Mouse (Mus musculus) limb, embryonic 13.5 days (tissue): ENCODE results near the gene Krt6b. TPM values are rescaled to one million over a fixed set of nuclear protein-coding genes. Genes with fewer than 3 reads are reported as not detected.
"Not testable (repeated sequence)": the region's sequence is repeated elsewhere in the genome, so short reads cannot be mapped to it uniquely, and the experiment has no call there.

Experiments
- ATAC-seq: fragments of 200-750 bp; cut with Nextera tagmentation; 2 replicates; pipeline ENCODE4 v1.8.0; 2017; ENCODE audit warnings: low read depth, moderate number of reproducible peaks, moderate TSS enrichment; ENCODE audit not compliant: low FRiP score
- H3K27ac ChIP-seq: fragments of 300-500 bp; sonication (generic); 2 replicates; pipeline ENCODE4 v1.5.1; 2015; ENCODE audit warnings: inconsistent platforms, mild to moderate bottlenecking, moderate library complexity
- H3K27me3 ChIP-seq: fragments of 300-500 bp; sonication (generic); 2 replicates; pipeline ENCODE4 v1.6.1; 2015; ENCODE audit warnings: mild to moderate bottlenecking, inconsistent platforms
- H3K36me3 ChIP-seq: fragments of 300-500 bp; sonication (generic); 2 replicates; pipeline ENCODE4 v1.6.1; 2015; ENCODE audit warnings: inconsistent platforms, mild to moderate bottlenecking, moderate library complexity
- H3K4me1 ChIP-seq: fragments of 300-500 bp; sonication (generic); 2 replicates; pipeline ENCODE4 v1.6.1; 2015; ENCODE audit warnings: inconsistent platforms
- H3K4me2 ChIP-seq: fragments of 300-500 bp; sonication (generic); replicated peaks from 2 replicates; pipeline ENCODE4 v1.6.1; 2015; ENCODE audit warnings: inconsistent platforms, mild to moderate bottlenecking, moderate library complexity
- H3K4me3 ChIP-seq: fragments of 300-500 bp; sonication (generic); 2 replicates; pipeline ENCODE4 v1.5.1; 2015; ENCODE audit warnings: moderate library complexity, mild to moderate bottlenecking, inconsistent platforms
- H3K9ac ChIP-seq: fragments of 300-500 bp; sonication (generic); 2 replicates; pipeline ENCODE4 v1.6.1; 2015; ENCODE audit warnings: mild to moderate bottlenecking, inconsistent platforms
- H3K9me3 ChIP-seq: fragments of 300-500 bp; sonication (generic); 2 replicates; pipeline ENCODE4 v1.6.1; 2016; ENCODE audit warnings: inconsistent platforms
- WGBS: fragments of 180-500 bp; shearing (Covaris S2); methylation state at CpG from one replicate; pipeline ENCODE4 v1.1.7; 2015; 5-methylcytosine and 5-hydroxymethylcytosine counted together
- microRNA-seq: library from miRNA; unstranded; fragments of <30 nt; microRNA quantifications from one replicate; pipeline ENCODE4, GENCODE M21; 2016
- polyA plus RNA-seq: library from polyadenylated mRNA; unstranded; fragments of >200 nt; fragmentation: Nextera tagmentation; extraction: Ambion mirVana; gene quantifications from 2 replicates; pipeline ENCODE4 v1.2.1, GENCODE M21; 2015

The Krt6b gene
- polyA plus RNA-seq, 1 experiment from 2014 or later = not detected

GRCm38 (mm10) chr15:101697326-101698188 is 17.5 kb upstream of the Krt6b start:
- Histone ChIP-seq H3K27ac (no peak overlapping the region), H3K4me2 (no peak overlapping the region), H3K4me1 (no peaks in the 10 kb centered on the region), H3K9me3 (no peaks in the 10 kb centered on the region), H3K27me3 (no peaks in the 10 kb centered on the region), H3K9ac (no peak overlapping the region), H3K4me3 (no peak overlapping the region), H3K36me3 (no peaks in the 10 kb centered on the region)
- 72% methylated on average over 8 of the region's 8 CpGs for WGBS
- ATAC-seq = no peak

DNA sequence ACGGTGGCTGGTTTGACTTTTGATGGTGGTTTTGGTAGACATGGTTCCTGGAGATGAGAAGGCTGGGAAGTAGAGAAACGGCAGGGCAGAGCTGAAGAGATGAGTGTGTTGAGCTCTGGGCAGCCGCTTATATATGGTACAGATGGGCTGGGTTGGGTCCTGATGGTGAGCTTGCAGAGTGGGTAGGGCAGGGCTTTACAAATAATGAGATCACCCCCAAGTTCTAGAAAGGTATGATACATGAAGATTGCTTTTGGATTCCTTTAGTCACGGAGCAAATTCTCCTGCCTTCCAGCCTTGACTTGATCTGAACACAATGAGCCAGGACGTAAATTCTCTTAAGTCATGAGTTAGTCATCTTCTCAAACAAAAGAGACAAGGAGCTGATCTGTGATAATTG is 14.1 kb upstream of the Krt6b start, which contains the start of gene Krt6a:
Gene Krt6a (minus strand): TSS at position 101 of the 400 bp plus-strand sequence.
- no peak for ATAC-seq
- Histone ChIP-seq H3K27ac (no peak within 1 kb of the TSS), H3K4me1 (no peaks in the 10 kb centered on the region), H3K36me3 (no peaks in the 10 kb centered on the region), H3K4me3 (no peak within 1 kb of the TSS), H3K4me2 (no peak within 1 kb of the TSS), H3K9me3 (no peaks in the 10 kb centered on the region), H3K9ac (no peak within 1 kb of the TSS), H3K27me3 (no peaks in the 10 kb centered on the region)
- 77% methylated on average over 5 of the region's 5 CpGs for WGBS

DNA sequence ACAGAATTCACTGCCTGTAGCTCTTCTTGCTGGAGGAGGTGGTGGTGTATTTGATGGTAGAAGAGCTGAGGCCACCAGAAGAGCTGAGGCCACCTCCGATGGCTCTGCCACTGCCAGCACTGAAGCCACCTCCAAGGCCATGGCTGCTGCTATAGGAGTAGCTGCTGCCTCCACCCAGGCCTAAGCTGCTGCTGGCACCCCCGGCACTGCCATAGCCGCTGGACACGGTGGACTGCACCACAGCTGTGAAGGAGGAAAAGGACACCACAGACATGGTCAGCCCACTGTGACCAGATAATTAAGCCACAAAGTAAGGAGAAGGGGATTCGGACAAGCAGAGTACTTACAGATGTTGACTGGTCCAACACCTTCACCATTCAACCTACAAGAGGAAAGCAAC is 10.4 kb upstream of the Krt6b start:
- H3K4me1 ChIP-seq, H3K27me3 ChIP-seq, H3K9ac ChIP-seq, H3K9me3 ChIP-seq, H3K4me3 ChIP-seq, H3K36me3 ChIP-seq, H3K4me2 ChIP-seq, H3K27ac ChIP-seq, ATAC-seq: not testable (repeated sequence)
- 88% methylated on average over 5 of the region's 5 CpGs for WGBS

DNA sequence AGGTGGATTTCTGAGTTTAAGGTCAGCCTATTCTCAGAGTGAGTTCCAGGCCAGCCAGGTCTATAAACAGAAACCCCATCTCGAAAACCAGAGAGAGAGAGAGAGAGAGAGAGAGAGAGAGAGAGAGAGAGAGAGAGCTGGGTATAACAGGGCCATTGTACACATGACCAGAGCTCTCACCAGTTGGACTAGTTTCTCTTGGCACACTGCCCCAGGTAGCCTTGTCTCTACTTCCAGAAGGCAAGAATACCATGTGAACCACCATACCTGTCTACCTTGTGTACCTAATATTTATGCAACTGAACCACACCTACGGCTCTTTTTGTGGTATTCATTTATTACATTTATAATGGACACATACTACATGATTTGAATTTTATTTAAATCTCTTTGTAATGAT is 8.1 kb upstream of the Krt6b start:
- H3K9ac ChIP-seq = no peak overlapping the region
- 63% methylated on average over 2 of the region's 2 CpGs for WGBS
- ATAC-seq = no peak

GRCm38 (mm10) chr15:101675978-101676377 is 4.1 kb downstream of the Krt6b start:
- Histone ChIP-seq H3K9me3 (no peaks in the 10 kb centered on the region), H3K4me2 (no peak overlapping the region), H3K9ac (no peak overlapping the region), H3K27ac (no peak overlapping the region), H3K36me3 (no peaks in the 10 kb centered on the region), H3K4me3 (no peak overlapping the region), H3K4me1 (no peaks in the 10 kb centered on the region), H3K27me3 (no peaks in the 10 kb centered on the region)
- no peak for ATAC-seq
- WGBS = 80% methylated on average over 1 of the region's 1 CpGs

More for the DNA sequence above, 8.1 kb upstream of the Krt6b start:
- H3K36me3 ChIP-seq = no peaks in the 10 kb centered on the region
- H3K9me3 ChIP-seq = no peaks in the 10 kb centered on the region
- no peak overlapping the region for H3K27ac ChIP-seq
- H3K4me2 ChIP-seq = no peak overlapping the region
- H3K4me3 ChIP-seq = no peak overlapping the region
- H3K4me1 ChIP-seq = no peaks in the 10 kb centered on the region
- H3K27me3 ChIP-seq = no peaks in the 10 kb centered on the region

DNA sequence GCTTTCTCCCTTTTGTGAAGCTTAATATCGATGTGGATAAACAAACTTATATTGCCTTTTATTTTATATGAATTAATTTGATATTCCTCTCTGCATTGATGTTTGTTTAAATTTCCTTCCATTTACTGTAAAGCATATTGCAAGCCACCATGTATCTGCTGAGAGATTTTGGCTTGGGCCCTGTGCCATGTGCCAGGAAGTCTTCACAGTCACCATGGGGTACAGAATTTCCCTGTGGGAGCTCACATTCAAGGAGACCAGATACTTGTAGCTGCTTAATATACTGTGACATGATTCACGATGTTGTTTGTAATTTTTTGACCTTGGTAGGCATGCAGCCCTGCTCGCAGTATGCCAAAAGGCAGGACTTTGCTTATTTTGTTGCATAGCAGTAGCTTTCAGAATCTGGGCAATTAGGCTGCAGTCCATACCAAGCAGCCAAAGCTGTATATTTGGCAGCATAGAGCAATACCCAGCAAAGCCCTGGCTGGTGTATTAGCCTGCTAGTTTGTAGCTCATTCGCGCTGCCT is 27.3 kb downstream of the Krt6b start:
- Histone ChIP-seq H3K4me3 (no peak overlapping the region), H3K36me3 (no peaks in the 10 kb centered on the region), H3K9ac (no peak overlapping the region), H3K4me2 (no peak overlapping the region), H3K4me1 (no peaks in the 10 kb centered on the region), H3K9me3 (no peaks in the 10 kb centered on the region), H3K27me3 (no peaks in the 10 kb centered on the region), H3K27ac (no peak overlapping the region)
- ATAC-seq = no peak
- WGBS = 90% methylated on average over 5 of the region's 5 CpGs

- Histone ChIP-seq H3K9ac (no peak within 1 kb of the TSS), H3K27me3 (no peaks in the 10 kb centered on the region), H3K4me2 (no peak within 1 kb of the TSS), H3K9me3 (no peaks in the 10 kb centered on the region), H3K27ac (no peak within 1 kb of the TSS), H3K36me3 (no peaks in the 10 kb centered on the region), H3K4me1 (no peaks in the 10 kb centered on the region), H3K4me3 (no peak within 1 kb of the TSS)
- 69% methylated on average over 3 of the region's 3 CpGs for WGBS
- ATAC-seq = no peak
Measured at GRCm38 (mm10) chr15:101647280-101647679, 32.8 kb downstream of the Krt6b start, which contains the start of gene Gm5478. TSS of gene Gm5478 (minus strand) at chr15:101647380.

GRCm38 (mm10) chr15:101627884-101628283 is 52.2 kb downstream of the Krt6b start, which contains the start of gene Gm5414:
TSS of gene Gm5414 (minus strand) at chr15:101628188.
- H3K4me1 ChIP-seq = no peaks in the 10 kb centered on the region
- no peak within 1 kb of the TSS for H3K4me2 ChIP-seq
- no peak within 1 kb of the TSS for H3K27ac ChIP-seq
- H3K4me3 ChIP-seq = no peak within 1 kb of the TSS
- ATAC-seq = no peak
- no peaks in the 10 kb centered on the region for H3K36me3 ChIP-seq
- no peaks in the 10 kb centered on the region for H3K9me3 ChIP-seq
- 68% methylated on average over 2 of the region's 2 CpGs for WGBS
- no peak within 1 kb of the TSS for H3K9ac ChIP-seq
- no peaks in the 10 kb centered on the region for H3K27me3 ChIP-seq

Small RNA genes lying within 50 kb of the gene (microRNA-seq; reads per million reads assigned to microRNA genes)
- not detected for gene Gm44323
- not detected for gene Gm44342
- gene Gm44383 = not detected
- not detected for gene Gm44479

Other genes starting within 250 kb of the Krt6b start
- gene Krt87, start 241.5 kb downstream of the Krt6b start, polyA plus RNA-seq = 1.3 and 1.7 TPM in 2 replicates
- gene Krt88, start 232.5 kb downstream of the Krt6b start, polyA plus RNA-seq = not detected in 2 replicates
- not detected in 2 replicates for gene Krt81, start 216.5 kb downstream of the Krt6b start, polyA plus RNA-seq
- gene Krt86, start 206.8 kb downstream of the Krt6b start, polyA plus RNA-seq = not detected in 2 replicates
- not detected in 2 replicates for gene Krt83, start 188.8 kb downstream of the Krt6b start, polyA plus RNA-seq
- 0.50 TPM in 1 of 2 replicates, not detected in the other for gene Gm49425, start 163.0 kb downstream of the Krt6b start, polyA plus RNA-seq
- gene Krt84, start 147.5 kb downstream of the Krt6b start, polyA plus RNA-seq = 0.09 and 0.13 TPM in 2 replicates
- gene Krt82, start 129.6 kb downstream of the Krt6b start, polyA plus RNA-seq = not detected in 2 replicates
- gene Krt90, start 117.3 kb downstream of the Krt6b start, polyA plus RNA-seq = 0.08 TPM in 1 of 2 replicates, not detected in the other
- gene Krt75, start 106.4 kb downstream of the Krt6b start, polyA plus RNA-seq = 0.31 and 0.52 TPM in 2 replicates
- not detected in 2 replicates for gene Gm5414, start 52.1 kb downstream of the Krt6b start, polyA plus RNA-seq
- gene Gm5478, start 32.9 kb downstream of the Krt6b start, polyA plus RNA-seq = not detected in 2 replicates
- 1.1 and 1.7 TPM in 2 replicates for gene Krt6a, start 14.0 kb upstream of the Krt6b start, polyA plus RNA-seq
- 199 and 235 TPM in 2 replicates for gene Krt5, start 32.6 kb upstream of the Krt6b start, polyA plus RNA-seq
- gene Krt71, start 62.8 kb upstream of the Krt6b start, polyA plus RNA-seq = not detected in 2 replicates
- gene Krt72, start 106.2 kb upstream of the Krt6b start, polyA plus RNA-seq = 0.11 and 0.49 TPM in 2 replicates
- gene Krt73, start 122.1 kb upstream of the Krt6b start, polyA plus RNA-seq = not detected in 2 replicates
- 0.47 and 0.57 TPM in 2 replicates for gene Krt2, start 137.9 kb upstream of the Krt6b start, polyA plus RNA-seq
- 13.3 and 15.8 TPM in 2 replicates for gene Krt1, start 170.5 kb upstream of the Krt6b start, polyA plus RNA-seq
- 0.25 and 0.31 TPM in 2 replicates for gene Krt77, start 189.4 kb upstream of the Krt6b start, polyA plus RNA-seq
- not detected in 2 replicates for gene Krt76, start 212.6 kb upstream of the Krt6b start, polyA plus RNA-seq
- 4.1 and 6.3 TPM in 2 replicates for gene Krt4, start 244.4 kb upstream of the Krt6b start, polyA plus RNA-seq